Mouse (Mus musculus): ENCODE measurements around the gene Ppfia3.

The Ppfia3 gene

DNA sequence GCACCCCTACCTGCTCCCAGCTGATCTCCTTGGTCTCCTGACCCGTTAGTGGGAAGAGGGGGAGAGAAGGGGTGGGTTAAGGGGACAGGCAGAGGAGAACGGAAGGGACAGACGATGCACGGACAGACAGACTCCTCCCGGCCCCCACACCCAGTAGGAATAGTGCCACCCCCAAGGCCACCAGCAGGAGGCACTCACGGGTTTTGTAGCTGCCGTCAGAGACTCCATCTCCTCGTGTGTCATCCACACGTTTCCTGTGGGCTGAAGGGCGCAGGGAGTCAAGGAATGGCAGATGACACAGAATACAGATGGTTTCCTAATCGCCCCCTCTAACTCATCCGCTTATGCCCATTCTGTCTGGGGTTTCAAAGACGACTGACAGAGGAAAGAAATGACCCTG is 23.3 kb downstream of the Ppfia3 start:
- DNase-seq (ENCODE audit: low spot score in 2 of 2) = no peak

DNA sequence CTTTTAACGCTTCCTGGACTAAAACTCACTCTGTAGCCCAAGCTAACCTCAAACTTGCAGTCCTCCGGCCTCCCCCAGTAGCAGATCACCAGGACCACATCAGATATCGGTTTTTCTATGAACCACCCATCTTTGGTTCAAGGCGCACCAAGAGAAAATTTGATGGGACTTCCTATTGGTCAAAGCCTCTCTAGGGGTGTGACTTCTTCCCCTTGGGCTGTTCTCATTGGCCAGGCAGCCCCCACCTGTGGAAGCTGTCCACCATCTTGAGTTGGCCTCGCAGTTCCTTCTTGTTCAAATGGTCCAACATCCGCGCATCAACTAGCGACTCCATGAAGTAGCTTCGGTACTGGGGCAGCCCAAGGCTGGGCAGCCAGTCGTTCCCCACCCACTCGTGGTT is 24.7 kb downstream of the Ppfia3 start:
- no peak for DNase-seq (ENCODE audit: low spot score in 2 of 2)

- peak in 1 of 2 experiments; percentile 61 for DNase-seq (ENCODE audit: low spot score in 2 of 2)
These were observed 25.5 kb downstream of the Ppfia3 start for GRCm38 (mm10) chr7:45341303-45341702.

- no peak for DNase-seq (ENCODE audit: low spot score in 2 of 2)
These were observed 26.1 kb downstream of the Ppfia3 start for GRCm38 (mm10) chr7:45340669-45341068.

DNA sequence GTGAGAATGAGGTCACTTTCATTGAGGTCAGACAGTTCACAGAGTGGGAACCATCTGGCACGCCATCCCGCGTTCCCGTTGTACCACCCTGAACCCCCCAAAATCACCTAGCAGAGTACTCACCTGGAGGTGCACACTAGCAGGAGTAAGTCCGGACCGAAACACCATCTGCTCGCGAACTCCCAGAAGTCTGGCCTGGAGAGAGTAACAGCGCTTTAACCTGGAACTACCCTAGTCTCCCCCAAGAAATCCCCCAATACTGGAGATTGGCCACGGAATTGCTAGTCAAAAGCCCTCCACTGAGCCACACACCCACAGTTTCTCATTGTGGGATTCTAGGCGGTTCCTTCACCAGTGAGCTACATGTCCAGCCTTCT is 26.8 kb downstream of the Ppfia3 start:
- no peak for DNase-seq (ENCODE audit: low spot score in 2 of 2)

GRCm38 (mm10) chr7:45339410-45340065 is 27.3 kb downstream of the Ppfia3 start:
- DNase-seq (ENCODE audit: low spot score in 2 of 2) = no peak

DNA sequence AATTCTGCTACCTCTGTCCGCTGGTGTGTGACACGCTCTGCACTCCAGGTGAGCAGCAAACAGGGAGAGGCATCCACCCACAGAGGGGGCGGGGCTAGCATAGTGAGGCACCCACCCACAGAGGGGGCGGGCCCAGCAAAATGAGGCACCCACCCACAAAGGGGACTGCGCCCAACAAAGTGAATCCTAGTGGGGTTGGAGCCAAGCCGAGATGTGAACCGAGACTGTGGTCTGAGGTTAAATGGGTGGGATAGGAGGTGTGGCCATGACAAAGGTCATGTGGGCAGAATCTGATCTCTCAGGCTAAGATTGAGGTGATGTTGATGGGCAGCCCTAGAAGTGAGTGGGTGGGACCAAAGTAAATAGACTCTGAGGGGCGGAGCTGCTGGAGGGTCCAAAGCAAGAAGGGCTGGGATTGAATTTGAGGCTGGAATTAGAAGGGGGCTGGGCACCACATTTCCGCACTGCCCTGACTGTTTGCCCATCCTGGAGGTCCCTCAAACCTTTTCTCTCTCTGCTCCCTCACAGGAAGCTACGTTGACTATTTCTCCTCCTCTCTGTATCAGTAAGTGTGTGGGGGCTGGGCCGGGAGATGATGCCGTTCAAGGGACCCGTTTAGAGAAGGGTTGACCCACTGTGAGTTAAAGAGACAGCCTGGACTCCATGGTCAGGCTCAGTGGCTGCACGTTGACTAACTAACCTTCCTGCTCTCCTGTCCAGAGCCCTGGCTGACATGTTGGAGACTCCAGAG is 28.5 kb downstream of the Ppfia3 start:
- DNase-seq (ENCODE audit: low spot score in 2 of 2) = no peak

DNA sequence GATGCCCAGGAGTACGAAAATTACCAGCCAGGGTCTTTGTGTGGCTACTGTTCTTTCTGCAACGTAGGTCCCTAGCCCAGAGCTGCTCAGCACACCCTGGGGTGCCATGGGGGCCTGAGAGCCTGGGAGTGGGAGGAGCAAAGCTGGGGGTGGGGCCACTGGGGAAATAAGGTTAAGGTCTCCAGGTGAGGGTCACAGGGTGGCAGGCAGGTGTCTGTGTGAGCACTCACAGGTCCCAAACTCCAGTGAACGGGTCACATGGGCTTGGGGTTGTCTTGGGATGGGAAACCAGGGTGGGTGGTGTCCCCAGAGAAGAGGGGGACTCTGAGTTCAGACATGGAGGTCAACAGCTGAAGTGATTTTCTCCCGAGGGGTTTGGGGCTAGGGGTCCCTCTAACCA is 29.4 kb downstream of the Ppfia3 start:
- no peak for DNase-seq (ENCODE audit: low spot score in 2 of 2)

DNA sequence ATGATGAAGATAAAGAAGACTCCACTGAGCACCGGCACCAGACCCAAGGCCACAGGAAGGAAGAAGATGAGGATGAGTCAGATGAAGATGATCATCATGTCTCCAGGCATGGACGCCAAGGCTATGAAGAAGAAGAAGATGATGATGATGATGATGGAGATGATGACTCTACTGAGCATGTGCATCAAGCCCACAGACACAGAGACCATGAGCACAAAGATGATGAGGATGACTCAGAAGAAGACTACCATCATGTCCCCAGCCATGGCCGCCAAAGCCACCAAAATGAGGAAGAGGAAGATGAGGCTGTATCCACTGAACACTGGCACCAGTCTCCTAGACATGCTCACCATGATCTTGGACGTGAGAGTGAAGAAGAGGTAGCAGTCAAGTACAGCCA is 30.5 kb downstream of the Ppfia3 start:
- no peak for DNase-seq (ENCODE audit: low spot score in 2 of 2)

DNA sequence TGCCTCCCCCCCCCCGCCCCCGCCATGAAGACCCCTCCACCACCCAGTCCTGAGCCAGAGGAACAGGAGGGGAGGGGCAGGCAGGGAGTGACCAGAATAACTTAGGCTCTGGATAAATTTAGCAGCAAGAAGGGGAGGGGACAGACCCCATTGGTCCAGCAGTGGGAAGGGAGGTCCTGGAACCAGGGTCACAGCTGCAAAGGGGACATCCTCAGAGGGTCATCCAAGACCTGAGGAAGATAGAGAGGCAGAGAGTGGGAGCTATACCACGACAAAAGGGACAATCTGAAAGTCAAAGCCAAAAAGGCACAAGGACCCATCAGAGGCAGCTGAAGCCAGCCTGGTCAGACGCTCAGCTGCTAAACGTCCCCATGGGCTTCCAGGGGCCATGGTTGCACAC is 31.8 kb downstream of the Ppfia3 start, which contains the start of gene Hrc:
Gene Hrc (plus strand): TSS at position 235 of the 400 bp plus-strand sequence.
- DNase-seq (ENCODE audit: low spot score in 2 of 2) = no peak

GRCm38 (mm10) chr7:45334605-45335004 is 32.2 kb downstream of the Ppfia3 start:
- DNase-seq (ENCODE audit: low spot score in 2 of 2) = no peak

DNA sequence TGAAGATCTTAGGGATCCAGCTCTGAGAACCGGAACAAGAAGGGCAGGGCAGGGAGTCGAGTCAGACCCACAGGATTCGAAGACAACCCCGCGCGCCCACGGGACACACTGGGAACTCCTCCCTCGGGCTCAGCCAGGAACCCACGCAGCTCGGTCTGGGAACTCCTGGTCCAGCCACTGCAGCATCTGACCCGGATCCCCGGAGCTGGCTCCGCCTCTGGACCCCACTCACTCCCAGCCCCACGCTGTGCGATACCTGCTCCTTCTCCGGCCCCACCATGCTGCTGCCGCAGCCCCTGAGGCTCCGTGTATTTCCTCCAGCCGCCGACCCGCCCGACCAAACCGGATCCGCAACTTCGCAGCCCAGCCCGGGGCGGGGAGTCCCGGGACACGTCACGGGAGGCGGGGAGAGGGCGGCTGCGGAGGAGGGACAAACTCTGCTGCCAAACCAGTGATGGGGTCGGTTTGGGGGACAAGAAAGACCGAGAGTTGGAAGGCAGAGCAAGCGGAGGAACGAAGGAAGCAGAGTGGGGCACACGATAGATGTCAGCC is 33.3 kb downstream of the Ppfia3 start, which contains the start of gene Trpm4:
Gene Trpm4 (minus strand): TSS at position 350 of the 552 bp plus-strand sequence.
- DNase-seq (ENCODE audit: low spot score in 2 of 2) = peak; percentile 52 to 72

DNA sequence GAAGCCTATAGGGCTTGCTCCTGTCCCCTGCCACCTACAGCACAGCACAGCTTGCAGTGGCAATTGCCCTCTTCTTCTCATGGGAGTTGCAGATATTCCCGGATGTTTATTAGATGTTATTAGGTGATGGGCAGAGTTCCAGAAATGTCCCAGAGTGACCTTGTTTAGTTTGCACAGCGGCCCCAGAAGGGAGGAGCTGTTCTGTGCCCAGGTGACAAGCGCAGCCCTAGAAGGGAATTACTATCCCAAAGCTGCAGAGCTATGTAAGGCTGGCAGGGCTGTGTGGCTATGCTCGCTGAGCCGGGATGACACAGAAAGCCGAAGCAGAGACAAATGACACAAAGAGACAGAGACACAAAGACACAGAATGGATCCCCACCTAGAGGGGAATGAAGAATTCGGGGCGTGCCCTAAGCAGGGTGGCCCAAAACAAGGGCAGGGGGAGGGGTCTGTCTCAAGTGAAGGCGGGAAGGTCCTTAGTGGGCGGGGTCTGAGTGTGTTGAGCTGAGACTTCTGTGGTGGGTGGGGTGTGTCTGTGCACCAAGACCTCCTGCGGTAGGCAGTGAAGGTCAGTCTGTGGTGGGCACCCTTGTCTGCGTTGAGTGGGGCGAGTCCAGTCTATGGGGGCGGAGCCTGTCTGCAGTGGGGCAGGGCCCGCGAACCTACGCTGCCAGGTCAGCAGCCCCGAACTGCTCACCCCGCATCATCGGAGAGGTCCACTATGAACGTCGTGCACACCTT is 34.0 kb downstream of the Ppfia3 start:
- no peak for DNase-seq (ENCODE audit: low spot score in 2 of 2)

DNA sequence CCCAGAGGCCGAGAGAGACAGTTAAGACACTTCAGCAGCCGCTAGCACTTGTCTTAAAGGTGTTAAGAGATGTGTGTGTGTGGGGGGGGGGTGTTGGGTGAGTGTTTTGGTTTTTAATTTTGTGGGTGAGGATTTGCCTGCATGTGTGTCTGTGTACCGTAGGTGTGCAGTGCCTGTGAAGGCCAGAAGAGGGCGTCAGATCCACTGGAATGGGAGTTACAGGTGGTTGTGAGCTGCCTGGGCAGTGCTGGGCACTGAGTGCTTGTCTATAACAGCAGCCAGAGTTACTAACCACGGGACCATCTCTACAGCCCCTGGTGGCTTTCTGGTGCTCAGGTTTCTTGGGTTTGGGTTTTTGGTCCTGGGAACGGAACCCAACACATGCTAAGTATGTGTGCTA is 35.3 kb downstream of the Ppfia3 start:
- no peak for DNase-seq (ENCODE audit: low spot score in 2 of 2)

- DNase-seq (ENCODE audit: low spot score in 2 of 2) = no peak
These were observed 37.9 kb downstream of the Ppfia3 start for GRCm38 (mm10) chr7:45328841-45329475.

- no peak for DNase-seq (ENCODE audit: low spot score in 2 of 2)
These were observed 41.0 kb downstream of the Ppfia3 start for GRCm38 (mm10) chr7:45325800-45326199.

- no peak for DNase-seq (ENCODE audit: low spot score in 2 of 2)
These were observed 43.8 kb downstream of the Ppfia3 start for GRCm38 (mm10) chr7:45323069-45323468.

GRCm38 (mm10) chr7:45322245-45322644 is 44.6 kb downstream of the Ppfia3 start:
- DNase-seq (ENCODE audit: low spot score in 2 of 2) = no peak

DNA sequence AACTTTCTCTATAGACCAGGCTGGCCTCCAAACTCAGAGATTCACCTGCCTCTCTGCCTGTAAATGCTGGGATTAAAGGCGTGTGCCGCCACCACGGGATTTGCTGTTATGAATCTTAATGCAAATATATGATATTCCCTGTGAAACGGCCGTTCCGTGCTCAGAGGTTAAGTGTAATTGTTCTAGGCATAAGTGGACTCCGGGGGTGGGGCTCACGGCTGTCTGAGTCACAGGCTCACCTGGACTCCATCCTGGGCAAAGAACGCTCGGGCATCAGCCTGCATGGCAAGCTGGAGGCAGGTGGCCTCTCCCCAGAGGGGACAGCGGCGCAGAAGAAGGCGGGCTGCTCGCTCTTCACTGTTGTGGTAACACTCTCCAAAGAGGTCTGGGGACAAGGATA is 50.3 kb downstream of the Ppfia3 start:
- no peak for DNase-seq (ENCODE audit: low spot score in 2 of 2)

- no peak for DNase-seq (ENCODE audit: low spot score in 2 of 2)
These were observed 51.6 kb downstream of the Ppfia3 start for GRCm38 (mm10) chr7:45315182-45315701.

GRCm38 (mm10) chr7:45313495-45313894 is 53.3 kb downstream of the Ppfia3 start:
- no peak for DNase-seq (ENCODE audit: low spot score in 2 of 2)
